ENCODE assay signal across 14 mouse cellular contexts in genomic region chr3:130996786-130997185, GRCm38 (mm10).
"Had no signal": no experiment of that assay in that cellular context is flagged by ENCODE, and none has a peak within 500 bp of the region (broad histone marks: within the 10 kb centered on the region; RNA-seq: fewer than 3 reads in every experiment).

No protein-coding gene starts in this region.

- H3K27ac ChIP-seq: layer of hippocampus, adult 2 months; limb, embryonic 13.5 days; liver, embryonic 15.5 days; midbrain, embryonic 15.5 days had no signal

- H3K36me3 ChIP-seq: limb, embryonic 13.5 days; liver, embryonic 15.5 days; midbrain, embryonic 15.5 days had no signal

- H3K4me1 ChIP-seq: liver, embryonic 15.5 days; midbrain, embryonic 15.5 days had no signal

- H3K9ac ChIP-seq: limb, embryonic 13.5 days; liver, embryonic 15.5 days; midbrain, embryonic 15.5 days had no signal

- H3K4me2 ChIP-seq: limb, embryonic 13.5 days; liver, embryonic 15.5 days; midbrain, embryonic 15.5 days had no signal

- H3K4me3 ChIP-seq: layer of hippocampus, adult 2 months; limb, embryonic 13.5 days; liver, embryonic 15.5 days; midbrain, embryonic 15.5 days had no signal

- ATAC-seq: intestine, postnatal 0 days; lung, postnatal 0 days; midbrain, embryonic 15.5 days had no signal

- H3K27me3 ChIP-seq: limb, embryonic 13.5 days; liver, embryonic 15.5 days; midbrain, embryonic 15.5 days had no signal

- H3K9me3 ChIP-seq: limb, embryonic 13.5 days; liver, embryonic 15.5 days; midbrain, embryonic 15.5 days had no signal

- DNase-seq: kidney, adult 8-10 months; kidney, postnatal 10 days; kidney, postnatal 4 days; left cerebral cortex, postnatal 4 days; lung, adult 2 months; lung, postnatal 36 days; right cerebral cortex, adult 18-20 months; right cerebral cortex, postnatal 25 days had no signal
